Mouse (Mus musculus) urinary bladder, postnatal 4 days (tissue): ENCODE measurements around the gene Sec13.
"Not testable (repeated sequence)": the region's sequence is repeated elsewhere in the genome, so short reads cannot be mapped to it uniquely, and the experiment has no call there.

ENCODE experiments used
- DNase-seq, 2 experiments: peaks; one replicate each; pipeline ENCODE4 v3.0.0; 2021 to 2022; ENCODE audit warnings: low spot score in 2 of 2

Sec13 gene

GRCm38 (mm10) chr6:113740236-113741217 lies at the start of gene Sec13:
TSS of gene Sec13 (minus strand) at chr6:113740743.
- peak; percentile 80 to 88 for DNase-seq

GRCm38 (mm10) chr6:113787459-113787968 lies 47.0 kb upstream of the Sec13 start:
- DNase-seq, result no peak

DNA sequence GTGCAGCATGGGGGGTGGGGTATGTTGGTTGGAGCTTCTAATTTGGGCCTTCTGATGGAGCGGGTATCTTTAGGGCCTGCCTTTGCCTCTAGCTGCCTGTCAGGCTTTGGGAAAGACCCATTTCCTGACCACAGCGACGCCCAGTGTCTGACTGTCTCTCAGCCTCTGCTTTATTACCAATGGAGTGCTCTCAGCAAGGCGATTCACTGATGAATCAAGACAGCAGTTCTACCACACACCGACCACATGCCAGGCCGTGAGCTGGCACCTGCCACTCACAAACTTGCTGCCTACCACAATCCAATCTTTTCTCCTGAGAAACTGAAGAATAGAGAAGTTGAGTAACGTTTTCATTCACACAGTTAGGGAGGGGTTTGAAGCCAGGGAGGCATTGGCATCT lies 45.1 kb upstream of the Sec13 start:
- no peak for DNase-seq

GRCm38 (mm10) chr6:113778229-113778753 lies 37.7 kb upstream of the Sec13 start:
- DNase-seq, result no peak

- DNase-seq, result no peak
Observed at GRCm38 (mm10) chr6:113768804-113769203, 28.3 kb upstream of the Sec13 start.

DNA sequence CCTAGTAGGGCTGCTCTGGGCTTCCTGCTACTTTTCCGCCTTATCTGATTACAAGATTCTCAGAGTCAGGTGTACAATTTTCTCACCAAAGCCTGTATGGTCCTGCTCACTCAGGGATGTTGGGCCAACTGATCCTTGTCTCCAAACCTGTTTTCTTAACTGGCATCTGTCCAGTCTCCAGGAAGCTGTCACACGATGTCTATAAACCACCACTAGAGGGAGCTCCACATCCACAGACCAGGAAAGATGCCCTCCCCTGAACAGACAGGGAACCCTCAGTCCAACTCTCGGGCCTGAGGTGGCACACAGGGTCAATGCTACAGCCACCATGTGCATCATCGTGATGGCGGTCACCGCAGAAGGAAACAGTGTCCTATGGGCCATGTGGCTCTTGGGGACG lies 21.1 kb upstream of the Sec13 start:
- DNase-seq, result peak in 1 of 2 experiments; percentile 30

DNA sequence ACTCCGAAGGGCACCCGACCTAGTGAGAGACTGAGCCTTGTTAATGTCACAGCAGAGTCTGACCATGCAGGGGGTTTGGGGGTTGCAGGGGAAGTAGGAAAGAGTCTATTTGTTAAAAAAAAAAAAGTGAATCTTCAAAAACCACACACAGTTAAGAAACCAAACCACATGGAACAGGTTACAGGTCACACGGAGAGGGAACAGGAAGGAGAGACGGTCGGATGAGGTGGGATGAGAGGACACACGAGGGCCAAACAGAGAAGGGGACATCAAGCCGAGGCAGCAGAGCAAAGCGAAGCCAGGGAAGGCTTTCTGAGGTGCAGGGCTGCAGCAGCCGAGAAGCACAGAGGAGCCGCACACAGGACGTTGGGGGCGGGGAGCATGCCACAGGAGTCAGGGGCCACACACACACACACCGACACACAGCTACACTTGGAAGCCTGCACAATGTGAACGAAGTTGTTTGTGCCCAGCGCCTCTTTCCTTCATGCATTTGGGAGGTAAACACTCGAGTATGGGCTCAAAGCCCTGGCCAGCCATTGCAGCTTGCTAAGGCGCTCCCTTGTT lies 8.7 kb upstream of the Sec13 start:
- no peak for DNase-seq

- DNase-seq, result no peak
Observed at GRCm38 (mm10) chr6:113748351-113748750, 7.8 kb upstream of the Sec13 start.

DNA sequence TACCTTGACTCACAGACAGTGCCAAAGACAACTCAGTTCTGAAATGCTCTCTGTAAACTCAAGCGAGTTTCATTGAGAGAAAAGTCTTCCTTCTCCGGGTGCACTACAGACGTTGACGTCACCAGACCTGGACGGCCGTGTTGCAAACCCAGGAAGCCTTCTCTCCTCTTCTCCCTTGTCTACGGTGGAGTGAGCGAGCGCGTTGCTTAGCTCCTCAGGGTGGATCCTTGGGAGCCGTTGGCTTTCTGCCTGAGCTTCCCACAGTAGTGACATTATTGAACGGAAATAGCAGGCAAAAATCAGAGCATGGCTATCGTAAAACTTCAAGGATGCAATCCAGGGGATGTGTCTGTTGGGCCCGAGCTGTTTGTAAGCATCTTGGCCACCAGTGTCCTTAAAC lies 6.7 kb upstream of the Sec13 start:
- no peak for DNase-seq

GRCm38 (mm10) chr6:113745117-113745516 lies 4.6 kb upstream of the Sec13 start:
- no peak for DNase-seq

DNA sequence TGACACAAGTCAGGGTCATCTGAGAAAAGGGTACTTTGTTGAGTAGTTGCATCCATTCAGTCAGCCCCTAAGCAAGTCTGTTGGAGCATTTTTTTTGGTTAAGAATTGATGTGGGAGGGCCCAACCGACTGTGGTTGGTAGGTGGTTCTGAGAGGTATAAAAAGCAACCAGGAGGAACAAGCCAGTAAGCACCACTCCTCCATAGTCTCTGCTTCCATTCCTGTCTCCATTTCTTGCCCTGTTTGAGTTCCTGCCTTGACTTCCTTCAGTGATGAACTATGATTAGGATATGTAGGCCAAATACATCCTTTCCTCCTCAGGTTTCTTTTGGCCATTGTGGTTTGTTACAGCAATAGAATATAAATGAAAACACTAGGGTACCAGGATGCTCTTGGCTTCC lies 2.6 kb upstream of the Sec13 start:
- DNase-seq, result no peak

DNA sequence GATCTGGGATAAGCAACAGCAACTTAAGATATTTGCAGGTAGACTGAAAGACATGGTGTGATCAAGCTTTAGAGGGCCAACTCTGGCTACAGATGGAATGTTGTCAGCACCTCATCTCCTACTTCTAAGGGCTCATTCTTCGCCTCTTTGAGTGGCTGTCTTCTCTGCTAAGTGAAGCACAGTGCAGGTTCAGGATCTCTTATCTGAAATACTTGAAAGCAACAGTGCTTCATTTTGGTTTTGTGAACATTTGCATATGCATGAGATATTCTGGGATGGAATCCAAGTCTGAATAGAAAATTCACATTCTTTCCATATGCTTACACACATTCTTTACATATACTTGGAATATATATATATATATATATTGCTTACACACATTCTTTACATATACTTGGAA lies 1.8 kb upstream of the Sec13 start:
- DNase-seq, result no peak

GRCm38 (mm10) chr6:113741425-113741824 lies 882 bp upstream of the Sec13 start:
- no peak for DNase-seq

DNA sequence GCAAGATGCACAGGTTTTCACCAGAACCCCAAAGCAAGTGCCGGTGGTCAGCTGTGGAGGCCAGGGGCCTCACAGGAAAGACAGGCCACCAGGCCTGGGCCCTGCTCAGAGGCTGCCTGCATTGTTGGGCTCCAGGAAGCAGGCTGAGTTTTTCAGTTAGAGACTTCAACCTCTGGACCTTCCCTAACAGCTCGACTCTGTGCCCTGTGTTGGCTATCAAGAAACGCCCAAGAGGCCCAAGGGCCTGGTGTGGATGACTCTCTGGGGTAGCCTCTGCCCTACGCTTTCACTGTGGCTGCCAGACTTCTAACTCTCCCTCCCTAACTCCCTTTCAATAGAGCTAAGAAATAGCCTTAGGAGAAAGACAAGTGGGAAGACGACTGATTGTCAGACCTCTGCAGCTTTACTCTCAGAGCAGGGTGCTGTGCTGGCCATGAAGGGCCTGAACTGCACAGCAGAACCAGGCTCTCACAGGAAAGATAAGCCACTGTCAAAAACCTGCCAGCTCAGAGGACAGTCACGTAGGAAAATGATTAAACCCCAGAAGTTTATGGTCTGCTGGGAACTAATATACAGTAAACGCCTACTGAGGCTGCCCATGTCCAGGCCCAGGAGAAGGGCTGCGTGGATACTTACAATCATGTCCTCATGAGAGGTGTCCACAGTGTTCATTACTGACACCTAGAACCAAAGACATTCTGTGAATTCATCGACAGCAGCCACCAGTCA lies 3.1 kb downstream of the Sec13 start:
- DNase-seq, result no peak

DNA sequence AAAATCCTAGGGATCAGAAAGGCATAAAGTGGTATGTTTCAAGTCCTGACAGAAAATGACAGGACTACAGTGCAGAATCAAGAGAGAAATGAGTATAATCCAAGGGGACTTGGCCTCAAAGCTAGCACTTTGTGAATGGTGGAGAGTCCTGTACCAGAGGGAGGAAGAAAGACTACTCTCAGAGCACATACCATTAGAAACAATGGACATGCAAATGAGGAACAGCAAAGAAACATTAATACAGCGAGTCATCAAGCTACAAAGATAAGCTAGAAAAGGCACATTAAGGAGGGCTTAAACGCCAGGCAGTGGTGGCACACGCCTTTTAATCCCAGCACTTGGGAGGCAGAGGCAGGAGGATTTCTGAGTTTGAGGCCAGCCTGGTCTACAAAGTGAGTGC lies 9.2 kb downstream of the Sec13 start:
- no peak for DNase-seq

DNA sequence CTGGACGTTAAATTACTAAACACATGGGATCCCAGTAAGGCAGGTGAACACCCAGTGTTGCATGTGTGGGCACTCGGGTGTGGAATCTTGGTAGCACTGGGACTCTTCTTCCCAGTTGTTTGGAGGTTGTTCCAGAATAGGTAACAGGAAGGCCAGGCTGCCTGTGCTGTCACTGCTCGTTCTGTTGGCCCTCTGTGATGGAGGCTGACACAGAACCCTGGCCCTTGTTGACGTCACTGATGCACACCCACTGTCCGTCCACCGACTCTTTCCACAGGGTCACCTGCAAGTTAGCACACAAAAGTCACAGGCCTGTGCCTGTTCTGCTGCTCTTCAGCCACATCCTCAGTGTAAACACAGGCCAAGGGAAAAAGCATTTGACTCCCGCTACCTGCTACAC lies 12.4 kb downstream of the Sec13 start:
- no peak for DNase-seq

GRCm38 (mm10) chr6:113721061-113721460 lies 19.5 kb downstream of the Sec13 start:
- no peak for DNase-seq

GRCm38 (mm10) chr6:113719878-113720277 lies 20.7 kb downstream of the Sec13 start, which contains the start of gene Ghrl:
TSS of gene Ghrl (minus strand) at chr6:113719880.
- no peak for DNase-seq

DNA sequence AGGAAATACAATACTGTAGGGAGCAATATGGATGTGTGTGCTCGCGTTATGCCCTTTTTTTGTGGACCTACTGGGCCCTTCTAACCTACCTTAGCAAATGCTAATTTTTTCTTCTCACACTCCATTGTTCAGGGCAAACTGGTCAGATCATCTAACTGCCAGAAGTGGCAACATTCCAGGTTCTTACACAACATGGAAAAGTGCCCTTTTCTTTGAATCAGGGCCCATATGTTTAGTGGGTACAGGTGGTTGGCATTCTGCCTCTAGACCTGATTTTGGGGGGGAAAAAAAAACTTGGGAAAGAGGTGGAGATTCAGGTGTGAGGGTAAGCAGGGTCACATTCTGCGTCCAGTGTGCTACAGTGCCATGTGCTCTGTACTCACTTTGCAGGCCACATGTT lies 23.0 kb downstream of the Sec13 start:
- no peak for DNase-seq

GRCm38 (mm10) chr6:113714797-113715196 lies 25.7 kb downstream of the Sec13 start:
- no peak for DNase-seq

DNA sequence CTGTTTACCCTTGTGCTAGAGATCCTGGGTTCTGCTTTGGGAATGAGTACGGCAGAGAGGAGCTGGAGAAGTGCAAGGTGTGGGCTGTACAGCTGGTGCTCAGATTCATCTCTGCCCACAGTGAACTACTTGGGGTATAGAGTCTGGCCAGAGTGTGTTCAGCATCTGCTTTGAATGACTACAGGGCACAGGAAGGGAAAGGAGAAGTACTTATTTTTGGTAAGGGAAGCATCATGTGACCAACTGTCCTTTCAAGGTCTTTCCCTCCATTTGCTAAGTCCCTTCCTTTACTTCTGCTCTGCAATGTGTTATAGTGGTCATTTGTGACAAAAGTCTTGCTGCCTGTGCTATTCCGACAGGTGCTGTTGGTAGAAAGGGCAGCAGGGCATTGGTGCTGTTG lies 26.3 kb downstream of the Sec13 start:
- DNase-seq, result no peak

GRCm38 (mm10) chr6:113713389-113713788 lies 27.2 kb downstream of the Sec13 start:
- not testable (repeated sequence) for DNase-seq
